Mouse (Mus musculus) neural tube, embryonic 14.5 days (tissue): ENCODE measurements around the gene Ttll5. TPM values are rescaled to one million over a fixed set of nuclear protein-coding genes. Genes with fewer than 3 reads are reported as not detected.

ENCODE experiments used
- ATAC-seq: fragments of 200-750 bp; cut with Nextera tagmentation; 2 replicates; pipeline ENCODE4 v1.8.0; 2017; ENCODE audit warnings: low read depth, mild to moderate bottlenecking, moderate TSS enrichment, moderate library complexity
- H3K27ac ChIP-seq: fragments of 300-500 bp; sonication (generic); 2 replicates; pipeline ENCODE4 v1.5.1; 2014; ENCODE audit warnings: low read depth, mild to moderate bottlenecking, control low read depth, low read length, moderate library complexity, mixed read lengths
- H3K27me3 ChIP-seq: fragments of 300-500 bp; sonication (generic); 2 replicates; pipeline ENCODE4 v1.6.1; 2014; ENCODE audit warnings: low read length; ENCODE audit not compliant: control insufficient read depth, insufficient read depth
- H3K36me3 ChIP-seq: fragments of 300-500 bp; sonication (generic); 2 replicates; pipeline ENCODE4 v1.6.1; 2014; ENCODE audit warnings: low read length, mixed read lengths; ENCODE audit not compliant: control insufficient read depth, insufficient read depth
- H3K4me1 ChIP-seq: fragments of 300-500 bp; sonication (generic); 2 replicates; pipeline ENCODE4 v1.6.1; 2014; ENCODE audit warnings: low read length; ENCODE audit not compliant: control insufficient read depth, insufficient read depth
- H3K4me2 ChIP-seq: fragments of 300-500 bp; sonication (generic); 2 replicates; pipeline ENCODE4 v1.6.1; 2014; ENCODE audit warnings: mild to moderate bottlenecking, low read depth, low read length, control low read depth
- H3K4me3 ChIP-seq: fragments of 300-500 bp; sonication (generic); 2 replicates; pipeline ENCODE4 v1.5.1; 2014; ENCODE audit warnings: low read depth, low read length, control low read depth, mixed read lengths
- H3K9ac ChIP-seq: fragments of 300-500 bp; sonication (generic); replicated peaks from 2 replicates; pipeline ENCODE4 v1.6.1; 2014; ENCODE audit warnings: low read depth, mild to moderate bottlenecking, control low read depth, low read length, mixed read lengths
- H3K9me3 ChIP-seq: fragments of 300-500 bp; sonication (generic); 2 replicates; pipeline ENCODE4 v1.6.1; 2016; ENCODE audit warnings: low read length; ENCODE audit not compliant: control insufficient read depth
- WGBS: fragments of 180-500 bp; shearing (Covaris S2); extraction: QIAGEN DNeasy Blood & Tissue Kit; methylation state at CpG from one replicate; pipeline ENCODE4 v1.1.7; 2014; 5-methylcytosine and 5-hydroxymethylcytosine counted together
- polyA plus RNA-seq: library from polyadenylated mRNA; unstranded; fragments of >200 nt; fragmentation: Nextera tagmentation; extraction: Ambion mirVana; gene quantifications from 2 replicates; pipeline ENCODE4 v1.2.1, GENCODE M21; 2014

Gene Ttll5
- polyA plus RNA-seq, 1 experiment from 2014 or later: 18.0 TPM

DNA sequence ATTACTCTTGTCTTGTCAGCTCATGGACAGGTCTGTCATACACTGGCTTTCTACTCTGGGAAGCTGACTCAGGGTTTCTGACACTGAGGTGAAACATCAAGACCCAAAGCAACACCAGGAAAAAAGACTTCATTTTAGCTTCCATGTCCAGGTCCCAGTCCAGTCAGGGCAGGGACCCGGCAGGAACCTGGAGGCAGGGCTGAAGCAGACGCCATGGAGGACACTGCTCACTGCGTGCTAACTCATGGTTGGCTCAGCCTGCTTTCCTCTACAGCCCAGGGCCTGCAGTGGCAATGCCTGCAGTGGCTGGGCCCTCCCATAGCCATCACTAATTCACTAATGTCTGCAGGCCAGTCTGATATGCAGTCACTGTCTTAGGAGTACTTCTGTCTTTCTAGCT is 4.4 kb downstream of the Ttll5 start:
- no peaks in the 10 kb centered on the region for H3K36me3 ChIP-seq
- no peak overlapping the region for H3K9ac ChIP-seq
- 0 out of 2 replicates have a peak, but pooled peaks cover 1% of the 10 kb centered on the region for H3K4me1 ChIP-seq
- 94% methylated on average over 3 of the region's 3 CpGs for WGBS
- no peak for ATAC-seq
- H3K4me3 ChIP-seq: no peak overlapping the region
- H3K9me3 ChIP-seq: no peaks in the 10 kb centered on the region
- H3K27me3 ChIP-seq: no peaks in the 10 kb centered on the region
- H3K4me2 ChIP-seq: no peak overlapping the region
- H3K27ac ChIP-seq: no peak overlapping the region

DNA sequence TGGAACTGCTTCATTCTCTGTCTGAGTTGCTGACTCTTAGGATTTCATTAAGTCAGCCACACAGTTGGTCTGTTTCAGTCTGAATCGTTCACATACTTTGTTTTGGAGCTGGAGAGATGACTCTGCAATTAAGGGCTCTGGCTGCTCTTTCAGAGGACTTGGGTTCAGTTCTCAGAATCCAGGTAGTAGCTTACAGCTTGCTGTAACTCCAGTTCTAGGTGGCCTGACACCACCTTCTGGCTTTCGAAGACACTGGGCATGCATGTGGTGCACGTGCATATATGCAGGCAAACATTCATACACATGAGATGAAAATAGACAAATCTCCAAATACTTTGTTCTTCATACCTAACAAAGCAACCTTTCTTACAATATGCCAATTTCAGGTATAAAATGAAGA is 5.4 kb downstream of the Ttll5 start:
- WGBS: 94% methylated on average over 3 of the region's 3 CpGs
- Histone ChIP-seq H3K27me3 (no peaks in the 10 kb centered on the region), H3K4me2 (no peak overlapping the region)

DNA sequence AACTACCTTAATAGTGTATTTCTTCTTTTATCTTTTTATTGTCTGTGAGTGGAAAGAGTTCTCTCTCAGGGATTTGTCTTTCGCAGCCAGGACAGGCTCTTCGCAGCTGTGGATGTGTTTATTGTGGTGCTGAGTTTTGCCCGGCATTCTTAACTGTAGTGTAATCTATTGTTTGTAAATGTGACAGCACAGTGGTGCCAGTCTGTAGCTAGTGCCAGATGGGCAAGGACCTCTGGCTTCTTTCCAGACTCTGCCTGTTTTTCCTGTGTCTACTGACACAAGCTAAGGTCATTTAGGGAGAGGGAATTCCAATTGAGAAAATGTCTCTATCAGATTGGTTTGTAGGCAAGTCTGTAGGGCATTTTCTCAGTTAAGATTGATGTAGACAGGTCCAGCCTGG is 6.2 kb downstream of the Ttll5 start:
- no peaks in the 10 kb centered on the region for H3K27me3 ChIP-seq
- H3K4me1 ChIP-seq: no peaks in the 10 kb centered on the region
- H3K9me3 ChIP-seq: no peaks in the 10 kb centered on the region
- no peak overlapping the region for H3K4me2 ChIP-seq
- no peaks in the 10 kb centered on the region for H3K36me3 ChIP-seq
- H3K27ac ChIP-seq: no peak overlapping the region
- 72% methylated on average over 3 of the region's 3 CpGs for WGBS
- no peak overlapping the region for H3K4me3 ChIP-seq
- no peak for ATAC-seq
- no peak overlapping the region for H3K9ac ChIP-seq

More for the DNA sequence above, 5.4 kb downstream of the Ttll5 start:
- no peak overlapping the region for H3K9ac ChIP-seq
- no peaks in the 10 kb centered on the region for H3K4me1 ChIP-seq
- H3K9me3 ChIP-seq: no peaks in the 10 kb centered on the region
- ATAC-seq: no peak
- no peak overlapping the region for H3K27ac ChIP-seq
- H3K36me3 ChIP-seq: no peaks in the 10 kb centered on the region
- no peak overlapping the region for H3K4me3 ChIP-seq

DNA sequence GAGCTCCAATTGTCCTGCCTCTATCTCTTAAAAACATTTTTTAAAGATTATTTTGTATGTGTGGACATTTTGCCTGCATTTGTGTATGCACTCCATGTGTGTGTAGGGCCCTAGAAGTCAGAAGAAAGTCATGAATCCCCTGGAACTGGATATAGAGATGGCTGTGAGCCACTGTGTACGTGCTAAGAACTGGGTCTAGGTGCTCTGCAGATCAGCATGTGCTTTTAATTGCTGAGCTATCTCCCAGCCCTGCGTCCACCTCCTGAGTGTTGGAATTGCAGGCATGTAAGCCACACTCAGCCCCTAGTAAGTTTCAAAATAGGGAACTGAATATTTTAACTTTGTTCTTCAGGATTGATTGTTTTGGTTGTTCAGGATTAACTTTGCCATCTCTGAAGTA is 10.1 kb downstream of the Ttll5 start:
- no peak overlapping the region for H3K9ac ChIP-seq
- no peaks in the 10 kb centered on the region for H3K27me3 ChIP-seq
- no peak overlapping the region for H3K27ac ChIP-seq
- no peaks in the 10 kb centered on the region for H3K4me1 ChIP-seq
- no peaks in the 10 kb centered on the region for H3K36me3 ChIP-seq
- no peaks in the 10 kb centered on the region for H3K9me3 ChIP-seq
- WGBS: 98% methylated on average over 2 of the region's 2 CpGs
- H3K4me2 ChIP-seq: no peak overlapping the region
- ATAC-seq: no peak
- H3K4me3 ChIP-seq: no peak overlapping the region

DNA sequence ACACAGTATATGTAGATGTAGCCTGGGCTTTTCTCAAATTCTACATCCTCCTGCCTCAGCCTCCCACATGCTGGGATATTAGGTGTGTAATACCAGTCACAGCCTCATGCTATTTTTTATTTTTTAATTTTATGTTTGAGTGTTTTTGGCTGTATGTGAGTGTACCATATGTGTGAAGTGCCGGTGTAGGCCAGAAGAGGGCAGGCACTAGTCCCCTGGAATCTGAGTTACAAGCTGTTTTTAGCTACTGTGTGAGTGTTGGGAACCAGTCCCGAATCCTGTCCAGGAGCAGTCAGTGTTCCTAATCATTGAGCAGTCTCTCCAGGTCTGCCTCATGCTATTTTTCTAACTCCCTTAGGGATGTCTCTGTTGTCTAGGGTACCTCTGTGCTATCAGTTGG is 13.3 kb downstream of the Ttll5 start:
- no peaks in the 10 kb centered on the region for H3K36me3 ChIP-seq
- no peaks in the 10 kb centered on the region for H3K9me3 ChIP-seq
- no peak overlapping the region for H3K4me2 ChIP-seq
- no peaks in the 10 kb centered on the region for H3K4me1 ChIP-seq
- 90% methylated on average over 2 of the region's 2 CpGs for WGBS
- no peak overlapping the region for H3K9ac ChIP-seq
- no peak for ATAC-seq
- H3K27me3 ChIP-seq: no peaks in the 10 kb centered on the region
- H3K4me3 ChIP-seq: no peak overlapping the region
- H3K27ac ChIP-seq: no peak overlapping the region

DNA sequence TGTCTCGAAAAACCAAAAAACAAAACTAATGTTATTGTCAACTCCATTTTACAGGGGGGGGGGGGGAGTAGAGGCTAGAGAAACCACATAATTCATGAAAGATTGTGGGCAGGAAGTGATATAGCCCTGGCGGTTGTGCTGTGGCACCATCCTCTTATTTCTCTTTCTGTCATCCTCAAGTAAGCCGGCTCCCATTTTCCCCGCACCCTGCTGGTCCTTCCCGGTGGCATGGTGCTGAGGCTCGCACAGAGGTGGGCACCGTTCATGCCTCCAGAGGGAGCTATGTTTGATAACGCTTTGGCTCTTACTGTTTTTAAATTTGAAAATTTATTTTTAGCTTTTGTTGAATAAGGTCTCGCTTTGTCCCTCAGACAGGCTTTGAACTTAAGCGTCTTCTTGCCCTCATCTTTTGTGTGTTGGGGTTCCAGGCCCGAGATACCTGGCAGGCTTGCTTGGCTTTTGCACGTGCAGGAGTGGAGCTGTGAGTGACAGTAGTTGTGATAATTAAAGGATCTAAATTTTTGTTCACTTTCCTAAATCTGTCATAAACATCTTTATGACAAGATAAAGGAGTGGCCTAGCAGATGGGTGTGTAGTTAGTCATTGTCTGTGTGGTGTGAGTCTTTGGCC is 15.0 kb downstream of the Ttll5 start:
- no peak for ATAC-seq
- Histone ChIP-seq H3K4me1 (no peaks in the 10 kb centered on the region), H3K9me3 (no peaks in the 10 kb centered on the region), H3K4me3 (no peak overlapping the region), H3K36me3 (no peaks in the 10 kb centered on the region), H3K9ac (no peak overlapping the region), H3K27me3 (no peaks in the 10 kb centered on the region), H3K4me2 (no peak overlapping the region), H3K27ac (no peak overlapping the region)
- 95% methylated on average over 12 of the region's 12 CpGs for WGBS

DNA sequence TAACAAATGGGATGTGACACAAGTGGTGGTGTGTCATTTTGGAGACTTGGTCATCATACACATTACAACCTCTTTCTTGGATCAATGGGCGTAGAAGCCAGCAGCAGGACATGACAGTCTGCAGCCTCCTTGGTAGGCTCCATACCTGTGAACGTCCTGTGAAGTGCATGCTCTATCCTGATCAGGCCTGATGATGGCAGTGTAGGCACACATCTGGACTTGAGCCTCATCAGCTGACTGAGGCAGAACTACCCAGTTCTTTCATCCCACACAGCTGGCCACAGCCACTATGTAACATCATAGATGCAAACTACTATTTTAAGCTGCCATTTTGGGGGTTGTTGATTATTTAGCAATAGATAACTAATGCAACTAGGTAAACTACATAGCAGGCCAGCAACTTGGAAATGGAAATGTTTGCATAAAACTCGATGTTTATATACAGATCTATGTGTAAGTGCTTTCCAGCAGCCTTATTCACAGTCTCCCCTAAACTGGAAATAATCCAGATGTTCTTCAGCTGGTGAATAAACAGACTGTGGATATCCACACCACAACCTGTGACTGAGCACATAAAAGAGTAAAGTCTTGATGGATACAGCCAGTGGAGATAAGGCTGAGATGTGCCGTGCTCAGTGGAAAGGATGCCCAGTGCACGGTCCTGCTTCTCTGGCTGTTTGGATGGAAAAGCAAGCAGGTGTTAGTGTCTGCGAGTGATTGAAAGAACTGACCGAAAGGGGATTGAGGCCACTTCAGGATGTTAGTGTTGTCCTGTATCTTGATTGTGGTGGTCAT is 23.9 kb downstream of the Ttll5 start:
- no peak overlapping the region for H3K4me3 ChIP-seq
- no peak overlapping the region for H3K9ac ChIP-seq
- no peaks in the 10 kb centered on the region for H3K4me1 ChIP-seq
- ATAC-seq: no peak
- H3K27ac ChIP-seq: no peak overlapping the region
- H3K9me3 ChIP-seq: no peaks in the 10 kb centered on the region
- H3K36me3 ChIP-seq: no peaks in the 10 kb centered on the region
- WGBS: 82% methylated on average over 7 of the region's 7 CpGs
- no peaks in the 10 kb centered on the region for H3K27me3 ChIP-seq
- H3K4me2 ChIP-seq: no peak overlapping the region

DNA sequence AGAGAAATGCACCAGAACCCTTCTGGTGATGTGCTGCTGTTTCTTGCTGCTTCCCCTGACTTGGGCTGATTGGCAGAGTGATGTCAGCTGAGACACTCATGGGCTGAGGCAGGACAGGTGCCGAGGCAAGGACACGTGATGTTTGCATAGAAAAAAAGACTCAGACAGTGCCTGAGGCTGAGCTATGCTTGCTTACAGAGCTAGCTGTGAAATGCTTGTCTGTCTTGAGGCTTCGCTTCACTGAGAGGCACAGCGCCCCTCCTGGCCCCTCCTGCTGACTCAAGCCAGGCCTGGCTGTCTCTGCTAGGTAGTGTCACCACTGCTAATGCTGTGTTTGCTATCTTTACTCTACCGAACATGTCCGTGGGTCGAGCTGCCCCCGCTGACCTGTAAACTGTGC is 26.2 kb downstream of the Ttll5 start:
- 90% methylated on average over 8 of the region's 8 CpGs for WGBS
- no peak for ATAC-seq
- Histone ChIP-seq H3K9me3 (no peaks in the 10 kb centered on the region), H3K9ac (no peak overlapping the region), H3K4me3 (no peak overlapping the region), H3K4me1 (no peaks in the 10 kb centered on the region), H3K27ac (no peak overlapping the region), H3K27me3 (no peaks in the 10 kb centered on the region), H3K36me3 (no peaks in the 10 kb centered on the region), H3K4me2 (no peak overlapping the region)

DNA sequence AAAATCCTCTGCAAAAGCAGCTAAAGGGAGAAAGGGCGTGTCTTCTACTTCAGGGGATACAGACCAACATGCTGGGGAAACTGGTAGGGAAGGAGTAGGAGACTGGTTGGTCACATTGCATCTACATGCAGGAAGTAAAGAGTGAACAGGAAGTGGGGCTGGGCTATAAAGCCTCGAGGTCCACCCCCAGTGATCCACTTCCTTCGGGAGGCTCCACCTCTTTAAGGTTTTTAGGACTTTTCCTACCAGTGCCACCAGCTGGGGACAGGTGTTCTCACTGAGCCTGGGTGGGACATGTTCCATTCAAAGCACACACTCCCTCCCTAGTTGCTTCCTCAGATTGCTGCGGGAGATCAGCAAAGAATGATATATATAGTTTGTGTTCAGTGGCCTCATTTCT is 29.4 kb downstream of the Ttll5 start:
- Histone ChIP-seq H3K27me3 (no peaks in the 10 kb centered on the region), H3K4me3 (no peak overlapping the region), H3K4me2 (no peak overlapping the region), H3K27ac (no peak overlapping the region), H3K9ac (no peak overlapping the region), H3K36me3 (no peaks in the 10 kb centered on the region), H3K9me3 (no peaks in the 10 kb centered on the region), H3K4me1 (no peaks in the 10 kb centered on the region)
- WGBS: 93% methylated on average over 4 of the region's 4 CpGs
- no peak for ATAC-seq
